Mouse (Mus musculus) duodenum, adult 2 months (tissue): Measurements from ENCODE around the gene Elavl2. TPM values are rescaled to one million over a fixed set of nuclear protein-coding genes. Genes with fewer than 3 reads are reported as not detected.

Source experiments
- polyA plus RNA-seq: library from polyadenylated mRNA; depleted of rRNA; stranded (reverse); fragments of >200 nt; gene quantifications from 2 replicates; pipeline ENCODE4 v1.2.3, GENCODE M21; 2012; ENCODE audit warnings: low replicate concordance; rRNA removed

Elavl2 gene
- not detected in 2 replicates for polyA plus RNA-seq

DNA sequence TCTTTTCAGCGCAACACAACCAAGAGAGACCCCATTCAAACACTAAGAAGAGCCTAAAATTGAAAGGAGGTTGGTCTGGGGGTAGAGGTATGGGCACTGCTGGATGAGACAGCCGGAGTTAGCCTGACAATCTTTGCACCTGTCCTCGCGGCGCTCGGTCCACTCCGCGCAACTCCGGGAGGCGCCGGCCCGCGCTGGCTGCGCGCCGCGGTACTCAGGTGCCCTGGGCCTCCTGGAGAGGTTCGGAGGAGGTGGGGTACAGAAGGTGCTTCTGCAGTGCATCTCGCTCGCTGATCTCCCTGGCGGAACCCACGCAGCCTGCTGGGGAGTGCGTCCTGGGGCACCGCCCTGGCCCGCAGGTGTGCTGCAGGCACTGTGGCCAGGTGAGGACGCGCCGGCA, at the start of gene Elavl2:
Gene Elavl2, minus strand, starts transcription at position 363 of the 400 bp plus-strand sequence.

